Mouse (Mus musculus): ENCODE measurements around the gene Mrpl54.

DNA sequence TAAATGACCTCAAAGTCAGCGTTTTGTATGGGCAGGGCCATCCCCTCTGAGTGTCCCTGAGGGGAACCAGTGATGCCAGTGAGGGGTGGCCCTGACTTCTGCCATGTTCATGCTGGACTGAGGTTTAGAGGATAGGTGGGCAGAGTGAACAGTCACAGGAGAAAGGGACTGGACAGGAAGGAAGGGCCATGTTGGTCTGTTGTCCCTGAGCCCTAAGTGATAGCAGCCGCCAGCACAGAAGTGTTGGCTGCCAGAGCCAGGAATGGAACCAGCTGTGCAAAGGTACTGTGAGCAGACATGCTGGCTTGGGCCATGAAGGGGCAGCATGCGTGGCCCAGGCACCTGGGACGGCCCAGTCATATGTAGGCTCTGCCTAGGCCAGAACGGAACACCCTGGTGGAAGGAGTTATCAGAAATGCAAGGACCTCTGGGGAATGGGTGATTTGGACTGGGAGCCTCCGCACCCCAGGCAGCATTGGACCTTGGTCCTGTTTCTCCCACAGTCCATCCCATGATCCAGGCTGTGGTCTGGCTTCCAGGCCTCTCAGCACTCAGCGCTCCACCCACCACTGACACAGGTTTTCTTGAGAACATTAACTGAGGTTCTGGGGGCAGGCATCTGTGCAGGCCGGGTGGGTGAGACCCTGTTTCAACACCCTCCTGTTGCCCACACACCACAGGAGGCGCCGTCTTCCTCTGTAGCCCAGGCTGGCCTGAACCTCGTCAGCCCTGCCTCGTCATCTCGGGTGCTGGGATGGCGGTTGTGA lies 33.0 kb upstream of the Mrpl54 start:
- TF ChIP-seq GATA1 (IDR thresholded peaks at IDR 0.05; ENCODE audit: low read depth, low read length) (no peak), ELF1 (IDR thresholded peaks at IDR 0.05; ENCODE audit: low read depth, low read length) (no peak), RCOR1 (IDR thresholded peaks at IDR 0.05; ENCODE audit: low read depth, low read length) (no peak)

All from MEL (cell line).